Mouse (Mus musculus) adrenal gland (tissue): ENCODE measurements around the gene Srp68.

Experiments used
- intact Hi-C: fragments of 180-260 bp; cut with DNase I; formaldehyde crosslinking; loops from one replicate; pipeline ENCODE4 v1.15.1; 2025

The Srp68 gene

DNA sequence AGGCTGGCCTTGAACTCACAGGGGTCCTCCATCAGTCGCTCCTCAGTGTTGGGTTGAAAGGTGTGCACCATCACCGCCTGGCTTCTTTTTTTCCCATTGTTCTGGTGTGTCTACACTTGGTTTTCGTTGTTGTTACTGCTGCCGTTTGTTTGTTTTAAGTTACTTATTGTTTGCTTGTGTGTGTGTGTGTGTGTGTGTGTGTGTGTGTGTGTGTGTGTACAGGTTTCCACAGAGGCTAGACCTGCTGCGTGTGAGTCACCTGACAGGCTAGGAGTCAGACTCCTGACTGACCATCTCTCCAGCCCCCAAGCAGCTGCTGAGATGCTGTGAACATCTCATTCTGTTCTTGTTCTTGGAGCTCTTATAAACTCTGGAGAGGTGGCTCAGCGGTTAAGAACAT lies 61.2 kb downstream of the Srp68 start:
- intact Hi-C loops, result no loop called here

DNA sequence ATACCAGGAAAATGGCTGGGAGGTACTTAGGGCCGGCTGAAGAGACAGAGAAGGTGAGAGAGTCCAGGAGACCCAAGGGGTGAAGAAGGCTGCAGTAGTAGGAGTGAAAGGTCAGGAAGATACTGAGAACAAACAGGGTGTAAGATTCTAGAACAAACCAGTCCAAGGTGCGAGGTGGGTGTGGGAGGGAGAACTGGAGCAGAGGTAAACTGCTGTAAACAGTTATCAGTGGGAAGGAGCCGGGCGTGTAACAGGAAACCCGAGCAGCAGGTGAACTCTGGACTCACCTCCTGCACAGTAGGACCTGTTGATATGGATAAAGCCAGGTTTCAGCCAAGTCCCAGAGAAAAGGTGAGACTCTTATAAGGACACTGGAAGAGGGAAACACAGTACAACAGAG lies 63.3 kb downstream of the Srp68 start:
- intact Hi-C loops, result no loop called here

DNA sequence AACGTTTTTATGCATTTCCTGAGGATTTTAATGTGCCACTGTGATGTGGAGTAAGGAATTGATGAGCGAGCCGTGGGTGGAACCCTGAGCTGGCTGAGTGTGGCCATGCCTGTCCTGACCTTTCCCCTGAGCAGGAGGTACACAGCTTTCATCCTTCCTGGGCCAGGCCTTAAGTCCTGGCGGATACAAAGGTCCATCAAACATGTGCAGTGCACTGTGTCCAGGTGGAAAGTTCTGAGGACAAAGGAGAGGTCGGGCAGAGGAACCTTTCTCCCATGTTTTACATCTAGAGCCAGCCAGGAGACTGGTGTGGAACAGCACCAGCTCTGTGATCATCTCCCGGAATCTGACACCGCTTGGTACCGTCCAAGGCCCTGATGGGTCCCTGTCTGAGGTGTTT lies 64.8 kb downstream of the Srp68 start:
- intact Hi-C loops, result no loop called here

DNA sequence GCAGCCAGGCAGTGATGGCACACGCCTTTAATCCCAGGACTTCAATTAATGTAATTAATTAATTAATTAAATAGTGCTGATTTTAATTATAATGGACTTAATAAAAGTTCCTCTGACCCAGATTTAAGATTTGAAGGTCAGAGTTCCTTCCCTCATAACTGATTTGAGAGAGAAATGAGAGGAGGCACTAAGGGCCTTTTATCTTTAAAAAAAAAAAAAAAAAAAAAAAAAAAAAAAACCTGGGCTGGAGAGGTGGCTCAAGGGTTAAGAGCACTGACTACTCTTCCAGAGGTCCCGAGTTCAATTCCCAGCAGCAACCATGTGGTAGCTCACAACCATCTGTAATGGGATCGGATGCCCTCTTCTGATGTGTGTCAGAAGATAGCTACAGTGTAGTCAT lies 65.4 kb downstream of the Srp68 start:
- intact Hi-C loops, result no loop called here

DNA sequence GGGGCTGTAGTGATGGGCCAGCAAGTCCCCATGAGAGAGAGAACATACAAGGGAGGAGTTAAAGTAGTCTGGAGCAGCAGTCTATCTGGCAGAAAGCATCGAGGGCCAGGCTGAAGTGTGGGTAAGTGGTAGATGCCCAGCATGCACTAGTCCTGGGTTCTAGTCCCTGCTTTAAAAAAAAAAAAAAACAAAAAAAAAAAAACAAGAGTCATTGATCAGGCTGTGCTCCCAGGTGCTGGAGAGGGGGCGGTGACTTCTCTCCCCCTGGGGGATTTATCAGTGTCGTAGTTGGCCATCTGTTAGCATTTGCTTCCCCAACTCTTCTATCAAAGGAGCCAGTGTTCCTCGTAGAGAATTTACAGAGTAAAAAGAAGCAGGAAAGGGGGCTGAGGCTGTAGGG lies 67.3 kb downstream of the Srp68 start:
- intact Hi-C loops, result no loop called here

DNA sequence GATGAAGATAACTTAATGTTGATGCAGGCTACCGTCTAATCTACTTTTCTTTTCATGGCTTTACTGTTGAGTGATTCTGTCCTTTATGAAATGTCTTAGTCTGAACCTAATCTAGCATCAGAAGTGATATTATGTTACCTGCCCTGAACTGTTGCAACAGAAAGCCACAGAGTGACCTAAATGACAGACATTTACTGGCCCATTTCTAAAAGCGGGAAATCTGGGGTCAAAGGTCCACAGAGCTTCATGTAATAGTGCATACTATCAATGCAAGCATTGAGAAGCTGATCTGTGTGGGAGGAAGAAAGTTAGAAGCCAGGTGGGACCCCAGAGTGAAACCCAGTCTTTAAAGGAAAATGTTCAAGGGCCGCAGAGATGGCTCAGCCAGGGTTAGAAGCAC lies 70.9 kb downstream of the Srp68 start:
- intact Hi-C loops, result no loop called here

DNA sequence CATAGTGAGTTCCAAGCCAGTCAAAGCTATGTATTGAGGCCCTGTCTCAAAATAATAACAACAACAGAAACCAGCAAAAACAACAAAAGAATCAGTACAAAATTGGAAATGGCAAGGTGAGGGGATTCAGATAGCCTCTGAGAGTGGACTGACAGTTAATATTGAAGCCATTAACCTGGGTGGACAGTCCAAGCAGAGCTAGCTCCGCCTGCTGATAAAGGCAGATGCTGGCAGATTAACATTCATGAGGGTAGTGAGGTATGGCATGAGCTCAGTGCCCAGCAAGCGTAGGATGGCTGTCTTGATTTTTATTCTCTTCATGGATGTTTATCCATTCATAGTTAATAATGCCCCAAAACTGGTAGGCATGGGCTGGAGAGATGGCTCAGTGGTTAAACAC lies 72.9 kb downstream of the Srp68 start:
- intact Hi-C loops, result no loop called here

DNA sequence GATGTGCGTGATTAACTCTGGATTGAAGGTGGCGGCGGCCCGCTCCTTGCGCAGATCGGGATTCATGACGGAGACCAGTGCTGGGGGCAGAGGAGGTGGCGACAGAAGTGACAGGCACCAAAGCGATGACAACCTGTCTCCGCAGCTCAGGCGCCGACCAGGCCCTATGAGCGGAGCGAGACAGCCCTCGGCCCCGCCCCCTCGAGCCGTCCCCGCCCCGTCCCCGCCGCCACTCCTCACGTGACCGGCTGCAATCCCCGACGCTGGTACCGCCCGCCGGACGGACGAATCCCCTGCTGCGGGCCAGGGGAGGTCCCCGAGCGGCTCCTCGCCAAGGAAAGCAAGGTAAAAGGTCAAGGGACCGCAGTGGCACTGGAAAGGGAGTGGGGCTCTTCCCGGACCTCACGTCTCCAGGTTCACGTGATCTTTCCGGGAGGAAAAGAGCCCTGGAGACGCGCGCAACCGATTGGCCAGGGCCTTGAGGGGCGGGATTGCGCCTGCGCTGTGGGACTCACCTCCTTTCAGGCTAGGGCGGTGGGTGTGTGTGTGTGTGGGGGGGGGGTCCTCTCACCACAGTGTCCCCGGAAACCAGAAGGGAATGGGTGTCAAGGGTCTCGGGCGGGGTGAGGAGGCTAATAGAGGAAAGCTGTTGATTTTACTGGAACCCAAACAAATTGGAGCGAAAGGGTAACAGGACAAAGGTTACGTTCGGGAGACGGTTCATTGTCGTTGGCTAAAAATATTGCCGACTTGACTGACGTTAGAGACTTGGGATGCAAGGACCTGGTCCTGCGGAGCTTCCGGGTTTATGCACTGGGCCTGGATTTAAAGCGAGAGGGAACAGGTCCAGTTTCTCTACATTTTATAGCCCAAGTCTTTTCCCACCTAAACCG lies 75.1 kb downstream of the Srp68 start, which contains the start of the genes Ten1 and Acox1:
Gene Ten1 (plus strand): TSS at position 217 of the 893 bp plus-strand sequence.
Gene Acox1 (minus strand): TSS at position 407 of the 893 bp plus-strand sequence.
- intact Hi-C loops, result no loop called here

DNA sequence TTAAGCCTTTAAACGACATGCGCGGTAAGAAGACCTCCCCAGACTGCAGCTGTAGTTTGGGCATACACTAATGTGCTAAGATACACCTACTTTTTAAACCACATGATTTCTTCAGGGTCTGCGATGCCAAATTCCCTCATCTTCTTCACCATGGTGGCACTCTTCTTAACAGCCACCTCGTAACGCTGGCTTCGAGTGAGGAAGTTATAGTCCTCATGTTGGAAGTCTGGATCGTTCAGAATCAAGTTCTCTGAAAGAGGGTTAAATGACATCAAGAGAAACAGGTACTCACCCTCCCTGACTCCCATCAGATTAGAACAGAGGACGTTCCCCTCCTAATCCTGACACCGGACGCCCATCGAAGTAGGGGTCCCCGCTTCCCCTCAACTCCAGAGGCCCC lies 75.9 kb downstream of the Srp68 start:
- intact Hi-C loops, result no loop called here

DNA sequence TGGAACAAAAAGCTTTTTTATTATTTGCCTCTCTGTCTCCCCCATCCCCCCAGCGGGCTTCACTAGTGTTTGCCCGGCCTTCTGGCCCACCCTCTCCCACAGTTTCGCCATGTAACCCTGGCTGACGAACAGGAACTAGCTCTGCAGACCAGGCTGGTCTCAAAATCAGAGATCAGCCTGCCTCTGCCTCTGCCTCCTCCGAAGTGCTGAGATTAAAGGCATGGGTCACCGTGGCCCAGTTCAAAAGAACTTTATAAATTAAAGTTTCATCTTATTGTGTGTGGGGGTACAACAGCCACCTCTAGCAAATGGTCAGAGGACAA lies 76.5 kb downstream of the Srp68 start:
- intact Hi-C loops, result no loop called here

DNA sequence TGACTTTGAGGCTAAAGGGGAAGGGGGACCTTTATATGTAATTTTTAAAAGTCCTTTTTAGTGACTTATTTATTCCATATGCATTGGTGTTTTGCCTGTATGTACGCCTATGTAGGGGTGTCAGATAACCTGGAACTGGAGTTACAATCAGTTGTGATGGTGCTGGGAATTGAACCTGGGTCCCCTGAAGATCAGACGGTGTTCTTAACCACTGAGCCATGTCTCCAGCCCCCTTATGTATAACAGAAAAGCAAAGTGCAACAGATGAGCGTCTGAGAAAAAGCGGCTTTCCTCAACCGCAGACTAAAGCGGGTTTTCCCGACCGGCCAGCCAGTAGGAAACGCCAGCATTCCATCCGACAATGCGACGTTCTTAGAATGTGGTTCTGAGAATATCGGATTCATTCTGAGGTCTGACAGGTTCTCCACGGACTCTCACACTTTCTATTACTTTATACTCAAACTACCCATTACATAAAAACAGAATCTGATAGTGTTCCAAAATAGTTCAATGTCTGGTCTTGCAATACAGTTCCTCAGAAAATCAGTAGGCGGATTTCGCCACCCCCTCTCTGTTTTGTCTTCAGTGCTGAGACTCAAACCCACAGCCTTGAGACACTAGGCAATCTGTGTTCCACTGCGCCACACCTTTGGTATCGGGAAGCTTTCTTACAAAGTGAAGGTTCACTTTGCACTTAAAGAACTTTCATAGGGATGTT lies 77.0 kb downstream of the Srp68 start:
- intact Hi-C loops, result no loop called here

DNA sequence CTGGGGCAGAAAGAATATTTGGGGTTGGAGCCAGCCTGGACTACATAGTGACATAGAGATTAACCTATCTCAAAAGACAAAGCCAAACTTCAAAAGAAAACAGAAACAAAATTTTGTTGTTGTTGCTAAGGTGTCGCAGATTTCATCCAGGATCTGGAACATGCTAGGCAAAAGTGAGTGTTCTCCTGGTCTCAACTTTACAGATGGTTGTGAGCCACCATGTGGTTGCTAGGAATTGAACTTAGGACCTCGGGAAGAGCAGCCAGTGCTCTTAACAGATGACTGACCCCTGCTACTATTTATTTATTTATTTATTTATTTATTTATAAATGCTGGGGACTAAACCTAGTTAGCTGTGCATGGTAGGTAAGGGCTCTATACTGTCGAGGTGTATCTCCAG lies 77.7 kb downstream of the Srp68 start:
- intact Hi-C loops, result no loop called here

DNA sequence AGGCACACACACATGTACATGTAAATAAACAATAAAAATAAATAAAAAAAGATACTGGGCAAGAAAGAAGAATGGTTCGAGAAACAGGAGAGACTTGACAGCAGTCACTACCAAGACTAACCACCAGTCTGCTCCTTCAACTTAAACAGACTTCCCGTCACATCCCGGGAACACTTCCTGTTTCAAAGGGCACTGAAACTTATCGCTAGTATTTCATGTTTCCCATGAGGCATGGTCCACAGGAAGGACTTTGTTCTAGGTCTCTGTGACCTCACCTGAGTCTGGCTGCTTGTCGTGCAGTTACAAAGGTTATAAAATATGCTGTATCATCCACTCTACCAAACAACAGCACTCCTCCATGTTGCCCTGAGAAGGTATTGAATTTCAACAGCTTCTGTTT lies 78.8 kb downstream of the Srp68 start:
- intact Hi-C loops, result no loop called here
